Mouse (Mus musculus) E14TG2a.4 (cell line): ENCODE measurements around the gene Kank2.

Source experiments
- CTCF ChIP-seq: conservative IDR thresholded peaks from 2 replicates; pipeline ENCODE4 v1.5.1; 2014; ENCODE audit warnings: low read length
- NANOG ChIP-seq: IDR thresholded peaks from 2 replicates; pipeline ENCODE4 v1.6.1; 2014; ENCODE audit warnings: borderline replicate concordance, low read length, mixed read lengths
- POU5F1 ChIP-seq: IDR thresholded peaks from 2 replicates; pipeline ENCODE4 v1.6.1; 2014; ENCODE audit warnings: low read length, borderline replicate concordance

- TF ChIP-seq CTCF (no peak), NANOG (no peak), POU5F1 (no peak)
Measured at GRCm38 (mm10) chr9:21794344-21794834, 4.2 kb downstream of the Kank2 start.
